Mouse (Mus musculus): ENCODE measurements at regions not wholly inside any gene's neighbourhood (a gene's known extent, or its start where the extent isn't known, plus 50 kb on each side); places are given as distances from the start of the nearest gene placed in this dataset.
A peak's percentile ranks its signal among the peaks of the same experiment; 100 is the strongest.

DNA sequence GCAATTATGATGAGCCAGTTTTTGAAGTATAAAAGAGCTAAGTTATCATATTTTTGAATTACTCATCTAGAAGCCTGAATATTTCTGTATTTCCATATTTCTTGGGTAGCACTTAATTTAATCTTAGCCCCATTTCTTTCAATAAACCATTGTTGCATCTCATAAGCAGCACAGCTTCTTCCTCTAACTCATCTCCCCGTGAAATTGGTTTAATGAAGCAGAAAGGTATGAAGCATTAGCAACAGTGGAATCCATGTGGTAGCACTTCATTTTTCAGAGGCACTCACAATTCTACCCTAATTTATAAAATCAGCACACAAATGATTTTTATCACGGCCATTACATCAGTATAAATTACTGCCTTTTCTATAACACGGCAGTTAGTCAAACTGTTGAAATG, 149.3 kb downstream of the Sox3 start:
- 59% methylated on average over 3 of the region's 3 CpGs for WGBS
- no peak overlapping the region for H3K4me3 ChIP-seq (ENCODE audit: low read depth, low read length)
- no peak overlapping the region for H3K27ac ChIP-seq (ENCODE audit: low read length)
- H3K36me3 ChIP-seq (ENCODE audit: control insufficient read depth, insufficient read depth, low read length): no peaks in the 10 kb centered on the region
- no peaks in the 10 kb centered on the region for H3K27me3 ChIP-seq (ENCODE audit: control insufficient read depth, insufficient read depth, low read depth, low read length)
- no peak for ATAC-seq
- H3K4me1 ChIP-seq (ENCODE audit: control insufficient read depth, insufficient read depth, low read length): no peaks in the 10 kb centered on the region
- H3K9ac ChIP-seq (ENCODE audit: low read depth, low read length): no peak overlapping the region
- H3K4me2 ChIP-seq (ENCODE audit: low read length): no peak overlapping the region
- H3K9me3 ChIP-seq (replicated peaks; ENCODE audit: control insufficient read depth, low read length, poor library complexity, severe bottlenecking): no peaks in the 10 kb centered on the region

DNA sequence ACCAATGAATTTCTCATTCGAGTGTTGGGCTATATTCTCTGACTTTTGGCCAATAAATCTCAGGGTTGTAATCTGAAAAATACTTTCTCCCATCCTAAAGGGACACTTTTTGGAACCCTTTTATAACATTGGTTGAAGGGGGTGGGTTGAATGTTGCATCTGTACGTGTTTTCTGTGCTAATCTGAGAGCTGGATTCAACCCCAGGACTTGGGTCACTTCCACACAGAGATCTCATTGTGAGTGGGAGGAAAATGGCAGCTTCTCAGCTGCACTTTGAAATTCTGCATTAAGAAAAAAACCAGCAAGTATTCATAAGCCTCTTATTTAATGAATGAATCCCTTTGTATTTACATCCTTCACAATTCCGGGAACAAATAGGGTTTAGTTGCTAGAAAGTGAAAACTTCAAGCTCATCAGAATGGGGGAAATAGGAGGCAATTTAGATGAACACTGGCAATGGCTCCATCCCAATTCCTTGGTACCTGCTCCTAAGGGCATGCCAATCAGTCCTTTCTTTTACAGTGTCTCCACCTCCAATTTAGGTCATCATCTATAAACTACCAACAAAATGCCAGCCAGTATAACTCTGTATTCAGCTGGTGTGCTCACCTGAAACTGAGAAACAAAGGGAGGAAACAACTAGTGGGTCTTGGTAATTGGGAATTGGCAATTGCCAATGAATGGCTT, 150.1 kb downstream of the Sox3 start:
- H3K4me2 ChIP-seq (ENCODE audit: low read length): no peak overlapping the region
- WGBS: 55% methylated on average over 3 of the region's 3 CpGs
- H3K4me3 ChIP-seq (ENCODE audit: low read depth, low read length): no peak overlapping the region
- no peak for ATAC-seq
- no peak overlapping the region for H3K9ac ChIP-seq (ENCODE audit: low read depth, low read length)
- no peaks in the 10 kb centered on the region for H3K27me3 ChIP-seq (ENCODE audit: control insufficient read depth, insufficient read depth, low read depth, low read length)
- H3K36me3 ChIP-seq (ENCODE audit: control insufficient read depth, insufficient read depth, low read length): no peaks in the 10 kb centered on the region
- H3K4me1 ChIP-seq (ENCODE audit: control insufficient read depth, insufficient read depth, low read length): no peaks in the 10 kb centered on the region
- no peak overlapping the region for H3K27ac ChIP-seq (ENCODE audit: low read length)
- H3K9me3 ChIP-seq (replicated peaks; ENCODE audit: control insufficient read depth, low read length, poor library complexity, severe bottlenecking): no peaks in the 10 kb centered on the region

DNA sequence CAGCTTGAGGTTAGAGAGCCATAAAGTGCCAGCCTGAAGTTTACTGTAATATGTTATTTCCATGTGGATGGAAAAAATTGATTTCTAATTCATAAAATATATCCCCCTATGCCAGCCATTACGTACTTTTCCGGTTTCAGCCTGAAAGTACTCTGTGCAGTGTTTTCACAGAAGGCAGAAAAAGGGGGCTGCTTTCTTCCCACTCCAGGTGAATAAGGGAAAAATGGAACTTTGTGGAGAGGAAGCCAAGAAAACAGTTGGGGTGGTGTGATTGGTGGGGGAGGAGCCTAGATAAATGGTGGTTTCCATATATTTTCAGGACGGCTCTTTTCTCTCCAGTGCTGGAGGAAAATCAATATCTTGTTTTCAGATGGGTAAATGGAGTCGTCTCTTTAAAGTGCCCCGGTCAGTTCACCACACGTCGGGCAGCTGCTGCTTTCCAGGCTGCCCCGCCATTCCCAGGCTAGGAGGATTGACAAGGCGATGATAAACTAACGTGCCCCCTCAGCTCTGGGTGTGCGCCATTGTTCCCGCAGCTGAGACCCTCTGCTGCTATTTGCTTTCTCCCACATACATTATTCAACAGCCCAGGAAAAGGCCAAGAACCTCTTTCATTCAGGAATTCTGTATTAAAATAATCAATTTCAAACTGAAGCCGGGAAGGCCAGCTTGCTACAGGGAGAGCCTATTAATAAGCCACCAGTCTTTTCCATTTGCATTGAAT, 127.1 kb upstream of the Atp11c start:
- ATAC-seq: peak; percentile 66; the same call in 1 of the 2 replicates
- Histone ChIP-seq H3K27ac (ENCODE audit: low read length) (no peak overlapping the region), H3K27me3 (ENCODE audit: control insufficient read depth, insufficient read depth, low read depth, low read length) (no peaks in the 10 kb centered on the region), H3K9me3 (replicated peaks; ENCODE audit: control insufficient read depth, low read length, poor library complexity, severe bottlenecking) (no peaks in the 10 kb centered on the region), H3K4me2 (ENCODE audit: low read length) (peak overlapping the region; percentile 32), H3K36me3 (ENCODE audit: control insufficient read depth, insufficient read depth, low read length) (no peaks in the 10 kb centered on the region), H3K4me1 (ENCODE audit: control insufficient read depth, insufficient read depth, low read length) (peaks cover 3% of the 10 kb centered on the region; the same call in 1 of the 2 replicates), H3K9ac (ENCODE audit: low read depth, low read length) (no peak overlapping the region), H3K4me3 (ENCODE audit: low read depth, low read length) (peak overlapping the region; percentile 4)
- WGBS: 20% methylated on average over 13 of the region's 13 CpGs

DNA sequence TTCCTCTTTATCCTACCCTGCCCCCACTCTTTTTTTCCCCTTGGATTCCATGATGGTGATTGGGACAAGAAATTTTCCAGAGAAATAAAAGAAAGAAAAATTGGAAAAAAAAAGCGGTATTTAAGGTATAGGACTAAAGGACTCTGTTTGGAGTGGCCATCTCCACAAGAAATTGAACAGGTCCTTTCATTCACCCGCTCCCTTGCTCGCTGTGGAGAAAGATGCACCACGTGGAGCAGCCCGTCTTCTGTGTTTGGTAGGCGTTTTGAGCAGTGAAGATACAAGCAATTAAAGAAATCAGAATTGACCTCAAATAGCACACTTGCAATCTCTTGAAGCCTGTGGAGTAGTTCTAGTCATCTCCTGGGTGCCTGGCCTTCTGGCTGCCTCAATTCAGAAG, 126.3 kb upstream of the Atp11c start:
- Histone ChIP-seq H3K4me3 (ENCODE audit: low read depth, low read length) (peak overlapping the region; percentile 22; the same call in 1 of the 2 replicates), H3K9ac (ENCODE audit: low read depth, low read length) (no peak overlapping the region), H3K4me1 (ENCODE audit: control insufficient read depth, insufficient read depth, low read length) (peaks cover 3% of the 10 kb centered on the region; the same call in 1 of the 2 replicates), H3K27me3 (ENCODE audit: control insufficient read depth, insufficient read depth, low read depth, low read length) (no peaks in the 10 kb centered on the region), H3K36me3 (ENCODE audit: control insufficient read depth, insufficient read depth, low read length) (no peaks in the 10 kb centered on the region), H3K4me2 (ENCODE audit: low read length) (peak overlapping the region; percentile 46), H3K27ac (ENCODE audit: low read length) (no peak overlapping the region), H3K9me3 (replicated peaks; ENCODE audit: control insufficient read depth, low read length, poor library complexity, severe bottlenecking) (no peaks in the 10 kb centered on the region)
- no peak for ATAC-seq
- 31% methylated on average over 6 of the region's 6 CpGs for WGBS

DNA sequence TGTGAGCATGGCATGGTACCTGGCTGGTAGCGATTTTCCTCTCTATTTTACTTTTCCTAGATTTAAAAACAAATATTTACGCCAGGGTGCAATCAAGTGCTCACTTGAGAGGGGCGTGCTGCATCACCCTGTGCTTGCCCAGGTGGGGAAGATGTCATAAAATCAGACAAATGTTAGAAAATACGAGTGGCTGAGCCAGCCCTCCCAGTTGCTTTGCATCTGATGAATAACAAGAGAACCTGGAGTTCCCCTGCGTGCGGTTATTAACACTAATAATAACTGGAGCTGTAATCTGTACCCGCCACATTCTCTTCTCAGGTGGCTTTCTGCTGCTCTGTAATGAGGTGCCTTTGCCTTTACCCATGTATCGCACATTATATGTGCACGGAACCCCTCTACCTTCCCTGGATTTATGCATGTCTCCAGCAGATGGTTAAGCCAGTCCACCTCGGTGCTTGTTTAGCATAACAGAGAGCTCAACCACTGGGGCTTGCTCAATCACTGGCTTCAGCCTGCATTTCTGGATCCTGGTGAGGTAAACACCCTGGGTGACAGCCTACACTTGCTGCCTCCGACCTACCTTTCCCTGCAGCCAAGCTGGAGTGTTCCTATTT, 125.8 kb upstream of the Atp11c start:
- H3K4me3 ChIP-seq (ENCODE audit: low read depth, low read length): peak overlapping the region; percentile 22
- H3K4me1 ChIP-seq (ENCODE audit: control insufficient read depth, insufficient read depth, low read length): peaks cover 3% of the 10 kb centered on the region; the same call in 1 of the 2 replicates
- no peaks in the 10 kb centered on the region for H3K36me3 ChIP-seq (ENCODE audit: control insufficient read depth, insufficient read depth, low read length)
- ATAC-seq: peak; percentile 55
- H3K9me3 ChIP-seq (replicated peaks; ENCODE audit: control insufficient read depth, low read length, poor library complexity, severe bottlenecking): no peaks in the 10 kb centered on the region
- H3K9ac ChIP-seq (ENCODE audit: low read depth, low read length): 0 out of 2 replicates have a peak overlapping the region, but pooled peaks have one; percentile 3
- no peaks in the 10 kb centered on the region for H3K27me3 ChIP-seq (ENCODE audit: control insufficient read depth, insufficient read depth, low read depth, low read length)
- WGBS: 21% methylated on average over 11 of the region's 11 CpGs
- H3K27ac ChIP-seq (ENCODE audit: low read length): no peak overlapping the region
- peak overlapping the region; percentile 46 for H3K4me2 ChIP-seq (ENCODE audit: low read length)

DNA sequence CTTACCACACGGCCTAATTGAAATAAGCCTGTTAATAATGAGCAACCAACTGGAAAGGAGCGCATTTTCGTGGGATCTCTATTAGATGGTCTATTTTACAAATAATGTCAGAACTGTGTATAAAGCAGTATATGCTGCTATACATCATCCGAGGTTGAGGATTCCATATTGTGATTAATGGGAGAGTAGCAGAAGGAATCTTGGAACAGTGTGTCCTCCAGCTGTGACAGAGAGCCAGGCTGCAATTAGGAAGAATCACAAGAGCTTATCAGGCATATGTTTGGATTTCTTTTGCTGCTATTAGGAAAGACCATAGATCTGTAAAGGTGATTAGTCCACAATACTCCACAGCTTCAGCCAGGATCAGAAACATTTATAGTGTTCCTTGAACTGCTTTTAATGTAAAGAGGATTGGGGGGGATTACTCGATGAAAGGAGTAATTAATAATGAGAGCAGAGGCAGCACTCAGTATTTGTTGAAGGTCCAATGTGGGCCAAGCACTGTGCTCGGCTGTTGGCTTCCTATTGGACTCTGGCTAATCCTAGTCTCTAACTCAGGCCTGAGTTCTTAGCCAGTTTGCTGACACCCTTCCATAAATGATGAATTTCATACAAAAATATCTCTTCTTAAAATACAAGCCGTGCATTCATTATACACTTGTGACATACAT, 88.7 kb upstream of the Atp11c start:
- Histone ChIP-seq H3K9ac (ENCODE audit: low read depth, low read length) (no peak overlapping the region), H3K4me3 (ENCODE audit: low read depth, low read length) (no peak overlapping the region), H3K27ac (ENCODE audit: low read length) (no peak overlapping the region), H3K36me3 (ENCODE audit: control insufficient read depth, insufficient read depth, low read length) (no peaks in the 10 kb centered on the region), H3K4me2 (ENCODE audit: low read length) (no peak overlapping the region), H3K27me3 (ENCODE audit: control insufficient read depth, insufficient read depth, low read depth, low read length) (no peaks in the 10 kb centered on the region), H3K4me1 (ENCODE audit: control insufficient read depth, insufficient read depth, low read length) (no peaks in the 10 kb centered on the region), H3K9me3 (replicated peaks; ENCODE audit: control insufficient read depth, low read length, poor library complexity, severe bottlenecking) (no peaks in the 10 kb centered on the region)
- no peak for ATAC-seq
- WGBS: 57% methylated on average over 7 of the region's 7 CpGs

DNA sequence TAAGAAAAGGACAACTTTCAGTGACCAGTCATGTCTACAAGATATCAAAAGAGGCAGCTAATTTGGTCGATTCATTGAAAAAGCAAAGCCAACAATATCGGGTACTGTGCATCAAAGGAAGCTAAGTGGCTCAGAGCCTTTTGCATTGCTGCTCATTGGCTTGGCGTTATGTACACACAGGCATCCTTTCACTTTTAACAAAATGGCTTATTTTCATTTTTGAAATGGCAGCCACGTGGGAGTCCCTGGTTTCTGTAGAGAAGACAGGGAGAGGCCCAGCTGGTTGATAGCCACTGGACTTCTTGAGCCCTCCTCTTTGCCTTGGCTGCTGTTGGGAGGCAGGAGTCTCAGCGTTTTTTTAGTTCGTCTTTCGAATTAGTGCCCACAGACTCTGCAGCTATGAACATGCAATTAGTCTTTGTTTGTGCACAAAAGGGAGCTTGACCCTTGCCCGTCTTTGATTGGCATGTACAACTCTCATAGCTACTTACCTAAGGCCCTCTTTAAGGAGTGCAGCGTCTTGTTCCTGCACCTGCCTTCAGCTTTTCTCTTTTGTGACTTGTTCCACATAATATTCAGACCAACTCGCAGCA, 52.3 kb upstream of the Atp11c start:
- no peak overlapping the region for H3K27ac ChIP-seq (ENCODE audit: low read length)
- H3K9ac ChIP-seq (ENCODE audit: low read depth, low read length): no peak overlapping the region
- no peak overlapping the region for H3K4me2 ChIP-seq (ENCODE audit: low read length)
- no peaks in the 10 kb centered on the region for H3K27me3 ChIP-seq (ENCODE audit: control insufficient read depth, insufficient read depth, low read depth, low read length)
- no peak overlapping the region for H3K4me3 ChIP-seq (ENCODE audit: low read depth, low read length)
- ATAC-seq: no peak
- no peaks in the 10 kb centered on the region for H3K4me1 ChIP-seq (ENCODE audit: control insufficient read depth, insufficient read depth, low read length)
- H3K9me3 ChIP-seq (replicated peaks; ENCODE audit: control insufficient read depth, low read length, poor library complexity, severe bottlenecking): no peaks in the 10 kb centered on the region
- no peaks in the 10 kb centered on the region for H3K36me3 ChIP-seq (ENCODE audit: control insufficient read depth, insufficient read depth, low read length)
- WGBS: 35% methylated on average over 10 of the region's 10 CpGs
